Mouse (Mus musculus) cerebellum, adult 11-12 months (tissue): Measurements from ENCODE around the gene Il9r.

Source experiments
- DNase-seq: peaks from one replicate; pipeline ENCODE4 v3.0.0; 2022

Il9r gene

GRCm38 (mm10) chr11:32198256-32198955 lies 1.7 kb downstream of the Il9r start:
- no peak for DNase-seq

GRCm38 (mm10) chr11:32197766-32198165 lies 2.3 kb downstream of the Il9r start:
- no peak for DNase-seq

GRCm38 (mm10) chr11:32196727-32197126 lies 3.4 kb downstream of the Il9r start:
- no peak for DNase-seq

- DNase-seq, result no peak
These were observed 4.1 kb downstream of the Il9r start for GRCm38 (mm10) chr11:32195867-32196540.

- no peak for DNase-seq
These were observed 5.5 kb downstream of the Il9r start for GRCm38 (mm10) chr11:32194626-32195025.

DNA sequence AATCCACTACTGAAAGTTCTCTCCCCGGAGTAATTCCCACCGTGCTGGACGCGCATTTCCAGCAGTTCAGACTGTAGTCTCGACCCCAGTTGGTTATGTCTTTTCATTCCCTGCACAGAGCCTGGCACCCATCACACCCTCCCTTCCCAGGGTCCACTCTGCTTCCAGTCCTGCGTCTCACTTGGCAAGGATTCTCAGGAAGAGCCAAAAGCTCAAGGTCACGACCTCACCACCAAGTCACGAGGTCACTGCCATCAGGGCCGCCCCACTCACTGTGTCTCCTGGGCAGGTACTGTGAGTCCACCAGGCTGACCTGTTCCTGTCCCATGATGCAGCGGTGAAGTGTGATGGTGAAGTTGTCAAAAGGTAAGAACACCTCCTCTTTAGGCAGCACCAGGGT lies 6.0 kb downstream of the Il9r start:
- no peak for DNase-seq

- DNase-seq, result no peak
These were observed 6.9 kb downstream of the Il9r start for GRCm38 (mm10) chr11:32193156-32193555.

DNA sequence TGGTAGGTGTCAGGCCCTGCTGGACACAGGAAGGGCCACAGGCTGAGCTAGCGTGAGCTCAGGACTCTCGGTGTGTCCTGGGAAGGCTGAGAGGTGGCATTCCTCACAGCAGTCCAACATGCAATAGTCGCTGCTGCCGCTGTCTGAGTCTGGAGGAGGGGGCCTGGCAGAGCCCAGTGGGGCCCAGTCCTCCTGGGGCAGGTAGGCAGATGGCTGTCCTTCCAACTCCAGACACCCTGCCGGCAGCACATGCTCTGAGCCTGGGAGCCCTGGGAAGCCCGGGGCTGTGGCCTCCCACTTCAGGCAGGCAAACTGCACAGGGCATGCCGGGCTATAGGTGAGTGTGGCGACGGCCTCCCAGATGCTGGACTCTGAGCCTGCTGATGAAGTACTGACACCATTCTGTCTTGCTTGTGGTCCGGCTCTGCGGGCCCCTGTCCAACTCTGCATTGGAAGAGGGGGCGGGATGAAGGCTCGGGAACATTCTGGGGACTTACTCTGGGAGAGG lies 9.4 kb downstream of the Il9r start:
- no peak for DNase-seq

DNA sequence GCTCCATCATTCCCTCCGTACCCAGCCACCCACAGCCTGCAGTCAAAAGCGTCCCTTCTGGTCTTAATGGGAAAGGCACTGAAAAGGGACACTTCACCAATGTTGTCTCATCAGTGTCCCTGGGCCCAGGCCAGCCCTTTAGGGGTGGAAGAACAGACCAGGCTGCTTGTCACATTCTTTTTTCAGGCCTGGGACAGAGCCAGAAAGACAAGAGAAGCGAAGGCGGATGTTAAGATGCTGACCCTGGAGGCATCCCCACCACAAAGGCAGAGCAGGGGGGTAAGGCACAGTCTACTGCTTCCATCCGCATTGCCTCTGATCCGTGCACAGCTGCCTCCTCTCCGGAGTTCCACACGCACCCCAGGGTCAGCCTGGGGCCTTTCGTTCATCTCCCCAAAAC lies 10.0 kb downstream of the Il9r start:
- DNase-seq, result no peak

DNA sequence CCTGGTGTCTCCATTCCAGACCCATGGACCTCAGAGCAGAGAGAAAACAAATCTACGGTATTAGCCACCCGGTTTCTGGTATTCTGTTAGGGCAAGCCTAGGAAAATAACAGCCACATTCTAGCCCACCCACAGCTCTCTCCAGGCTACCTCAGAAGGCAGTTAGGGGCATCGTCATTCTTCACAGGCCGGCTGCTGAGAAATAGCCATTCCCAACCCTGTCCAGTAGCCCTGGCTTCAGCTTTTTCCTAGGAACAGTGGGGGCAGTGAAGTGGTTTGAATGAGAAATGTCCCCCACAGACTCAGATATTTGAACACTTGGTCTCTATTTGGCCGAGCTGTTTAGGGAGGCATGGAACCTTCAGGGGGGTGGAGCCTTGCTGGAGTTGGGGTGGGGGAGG lies 10.6 kb downstream of the Il9r start:
- DNase-seq, result no peak

DNA sequence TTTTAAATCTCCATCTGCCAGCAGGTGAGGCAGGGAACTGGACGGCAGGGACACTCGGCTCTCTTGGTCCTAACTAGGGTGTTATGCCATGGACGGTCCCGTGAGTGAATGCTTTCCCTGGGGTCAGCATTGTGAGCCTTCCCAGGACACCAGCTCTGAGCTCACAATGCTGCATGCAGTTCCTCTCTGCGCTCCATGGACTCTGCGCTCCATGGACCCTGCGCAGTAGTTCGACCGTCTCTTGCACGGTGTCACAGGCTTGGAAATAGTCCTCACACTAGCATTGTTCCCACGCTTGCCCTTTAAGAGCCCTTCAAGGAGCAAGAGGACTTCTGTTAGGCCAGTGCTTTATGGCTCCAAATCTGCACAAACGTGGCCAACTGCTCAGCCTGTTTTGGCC lies 11.2 kb downstream of the Il9r start:
- DNase-seq, result no peak

DNA sequence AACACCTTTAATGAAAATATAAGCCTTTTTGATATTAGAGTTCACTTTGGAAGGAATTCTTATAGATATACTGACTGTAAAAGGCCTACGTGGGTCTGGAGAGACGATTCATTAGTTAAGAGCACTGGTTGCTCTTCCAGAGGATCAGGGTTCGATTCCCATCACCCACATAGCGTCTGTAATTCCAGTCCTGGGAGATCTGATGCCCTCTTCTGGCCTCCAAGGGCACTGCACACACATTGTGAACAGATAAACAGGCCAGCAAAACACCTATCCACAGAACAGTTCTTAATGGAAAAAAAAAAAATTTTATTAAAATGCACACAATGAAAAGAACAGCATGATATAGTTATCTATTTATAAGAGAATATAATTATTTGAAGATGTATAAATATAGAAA lies 12.8 kb downstream of the Il9r start:
- no peak for DNase-seq

GRCm38 (mm10) chr11:32186031-32186430 lies 14.0 kb downstream of the Il9r start:
- DNase-seq, result no peak

- DNase-seq, result no peak
These were observed 15.6 kb downstream of the Il9r start for GRCm38 (mm10) chr11:32184469-32184868.

- DNase-seq, result peak; percentile 72
These were observed 17.9 kb downstream of the Il9r start for GRCm38 (mm10) chr11:32181973-32182868.

GRCm38 (mm10) chr11:32181246-32181645 lies 18.8 kb downstream of the Il9r start:
- no peak for DNase-seq

DNA sequence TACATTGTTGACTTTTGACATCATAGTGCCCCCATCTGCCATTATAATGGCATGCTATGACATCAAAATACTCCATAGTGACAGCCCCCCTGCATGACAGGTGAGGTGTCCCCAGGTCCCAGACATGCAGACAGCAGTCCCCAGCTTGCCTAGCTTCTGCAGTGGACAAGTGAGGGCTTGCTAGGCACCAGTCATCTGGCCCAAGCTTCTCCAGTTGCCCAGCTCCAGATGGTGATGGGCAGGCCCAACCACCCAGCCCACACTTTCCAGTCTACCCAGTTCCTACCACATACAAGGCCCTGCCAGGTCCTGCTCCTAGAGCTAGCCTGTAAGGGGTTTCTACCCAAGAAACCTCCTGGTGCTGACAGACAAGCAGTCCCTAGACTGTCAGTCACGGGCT lies 21.6 kb downstream of the Il9r start:
- no peak for DNase-seq

GRCm38 (mm10) chr11:32166683-32167082 lies 33.4 kb downstream of the Il9r start:
- DNase-seq, result no peak

- DNase-seq, result peak; percentile 74
These were observed 37.9 kb downstream of the Il9r start for GRCm38 (mm10) chr11:32161922-32162804.

- DNase-seq, result peak; percentile 31
These were observed 38.6 kb downstream of the Il9r start for GRCm38 (mm10) chr11:32161500-32161899.

- no peak for DNase-seq
These were observed 39.7 kb downstream of the Il9r start for GRCm38 (mm10) chr11:32160341-32160740.

GRCm38 (mm10) chr11:32159176-32159575 lies 40.9 kb downstream of the Il9r start:
- no peak for DNase-seq
